Mouse (Mus musculus): ENCODE results near the gene Gnat1. TPM values are rescaled to one million over a fixed set of nuclear protein-coding genes. Genes with fewer than 3 reads are reported as not detected.

Gene Gnat1
- 1 to 10 TPM in 1 of 2 experiments, under 1 TPM in 1; 0.73 to 1.6 TPM for total RNA-seq (2021)
- long read RNA-seq, experiment 1: 0 reads
- long read RNA-seq, experiment 2: 0 reads

GRCm38 (mm10) chr9:107679501-107679900 lies at the start of gene Gnat1:
Gene Gnat1 (minus strand): TSS chr9:107679712.
- DNase-seq (ENCODE audit: low spot score in 2 of 2): no peak

DNA sequence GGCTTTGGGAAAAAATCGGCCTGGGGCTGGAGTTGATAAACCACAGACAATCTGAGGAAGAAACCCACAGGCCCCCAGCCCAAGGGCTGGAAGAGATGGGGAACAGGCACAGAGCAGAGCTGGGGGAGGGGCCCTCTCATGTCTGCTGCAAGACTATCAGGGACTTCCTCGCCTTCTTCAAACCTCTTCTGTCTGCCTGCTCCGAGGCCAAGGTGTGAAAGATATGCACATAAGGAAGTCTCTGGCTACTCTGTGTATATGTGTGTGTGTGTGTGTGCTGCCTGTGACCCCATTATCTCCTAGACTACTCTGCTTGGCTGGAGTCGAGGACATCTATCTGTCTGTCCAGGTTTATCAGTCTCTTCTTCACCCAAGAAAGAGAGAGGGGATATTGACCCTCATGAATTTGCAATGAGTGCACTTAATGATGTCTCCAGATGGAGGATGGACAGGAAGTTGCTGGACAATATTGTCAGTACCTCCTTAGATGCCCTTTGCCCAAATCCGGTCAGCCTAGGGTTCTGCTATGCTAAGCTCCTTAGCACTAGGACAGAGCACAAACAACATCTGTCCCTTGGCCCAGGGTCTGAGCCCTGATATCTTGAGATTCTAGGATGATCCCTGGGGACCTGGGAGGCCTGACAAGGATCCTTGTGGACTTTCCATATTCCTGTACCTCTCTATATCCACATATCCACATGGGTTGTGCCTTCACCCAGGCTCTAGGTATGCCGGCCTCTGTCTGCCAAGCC lies 49.6 kb upstream of the Gnat1 start:
- no peak for DNase-seq (ENCODE audit: low spot score in 2 of 2)

- no peak for DNase-seq (ENCODE audit: low spot score in 2 of 2)
Observed at GRCm38 (mm10) chr9:107727041-107727440, 47.5 kb upstream of the Gnat1 start.

DNA sequence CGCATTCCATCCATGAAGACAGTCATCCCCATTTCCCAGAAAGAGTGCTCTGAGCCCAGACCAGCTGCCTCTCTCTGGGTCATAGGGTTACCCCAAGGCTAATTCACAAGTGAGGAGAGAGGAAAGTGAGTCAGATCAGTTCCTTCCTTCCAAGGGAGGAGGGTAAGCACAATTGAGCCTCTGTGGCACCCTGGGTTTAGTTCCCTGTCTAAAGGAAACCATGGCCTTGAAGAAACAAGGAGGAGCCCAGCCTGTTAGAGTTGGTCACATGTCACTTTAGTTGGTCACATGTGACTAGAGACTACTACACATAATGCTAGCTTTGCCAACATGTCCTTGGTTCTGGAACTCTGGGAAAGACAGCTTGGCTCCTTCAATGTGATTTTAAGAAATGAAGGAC lies 45.3 kb upstream of the Gnat1 start:
- no peak for DNase-seq (ENCODE audit: low spot score in 2 of 2)

DNA sequence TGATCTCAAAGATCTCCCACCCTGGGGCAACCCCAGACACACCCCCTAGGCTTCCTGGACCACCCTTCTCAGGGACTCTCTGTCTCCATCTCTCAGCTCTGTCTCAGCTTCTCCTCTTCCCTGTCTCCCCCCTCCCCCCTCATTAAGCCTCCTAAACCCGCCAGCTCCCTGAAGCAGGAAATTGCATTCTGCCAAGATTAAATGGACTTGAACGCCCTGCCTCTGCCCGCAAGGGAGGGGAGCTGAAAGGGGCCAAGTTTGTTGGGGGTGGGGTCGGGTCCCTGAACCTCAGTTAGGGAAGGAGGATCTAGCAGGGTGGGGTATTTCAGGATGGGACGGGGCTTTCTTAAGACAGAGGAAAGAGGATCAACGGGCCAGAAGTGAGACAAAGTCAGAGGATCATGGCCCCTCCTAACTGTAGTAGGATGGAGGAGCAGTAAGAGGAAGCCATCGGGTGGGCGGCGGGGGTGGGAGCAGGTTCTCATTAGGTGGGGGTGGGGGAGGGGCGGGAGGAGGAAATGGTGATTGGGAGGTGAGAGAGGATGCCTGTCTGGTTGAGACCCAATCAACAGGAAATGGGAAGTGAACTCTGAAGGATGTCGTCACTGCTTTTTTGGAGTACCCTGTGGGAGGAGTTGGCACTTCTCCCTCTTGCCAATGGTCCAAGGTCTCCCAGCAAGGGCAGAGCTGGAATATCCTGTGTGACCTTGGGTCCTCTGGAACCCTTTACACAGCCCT lies 44.5 kb upstream of the Gnat1 start:
- DNase-seq (ENCODE audit: low spot score in 2 of 2): no peak

DNA sequence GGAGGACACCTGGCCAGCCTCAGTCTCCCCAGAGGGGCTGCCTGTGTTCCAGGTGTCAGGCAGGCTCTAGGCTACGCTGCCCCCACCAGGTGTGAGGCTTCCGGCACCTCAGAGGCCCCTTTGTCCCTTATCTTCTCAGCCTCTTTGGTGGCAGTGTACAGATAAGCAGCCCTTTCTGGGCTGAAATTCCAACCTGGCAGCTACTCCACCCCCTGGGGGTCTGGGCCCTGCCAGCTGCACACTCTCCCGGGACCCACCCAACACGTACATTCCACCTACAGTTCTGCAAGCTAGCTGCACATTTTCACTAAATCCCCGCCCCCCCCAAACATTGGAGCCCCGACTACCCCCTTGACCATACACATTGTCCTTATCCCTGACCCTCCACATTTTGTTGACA lies 43.8 kb upstream of the Gnat1 start:
- DNase-seq (ENCODE audit: low spot score in 2 of 2): no peak

- no peak for DNase-seq (ENCODE audit: low spot score in 2 of 2)
Observed at GRCm38 (mm10) chr9:107718781-107719540, 39.4 kb upstream of the Gnat1 start.

GRCm38 (mm10) chr9:107716951-107717350 lies 37.4 kb upstream of the Gnat1 start:
- no peak for DNase-seq (ENCODE audit: low spot score in 2 of 2)

DNA sequence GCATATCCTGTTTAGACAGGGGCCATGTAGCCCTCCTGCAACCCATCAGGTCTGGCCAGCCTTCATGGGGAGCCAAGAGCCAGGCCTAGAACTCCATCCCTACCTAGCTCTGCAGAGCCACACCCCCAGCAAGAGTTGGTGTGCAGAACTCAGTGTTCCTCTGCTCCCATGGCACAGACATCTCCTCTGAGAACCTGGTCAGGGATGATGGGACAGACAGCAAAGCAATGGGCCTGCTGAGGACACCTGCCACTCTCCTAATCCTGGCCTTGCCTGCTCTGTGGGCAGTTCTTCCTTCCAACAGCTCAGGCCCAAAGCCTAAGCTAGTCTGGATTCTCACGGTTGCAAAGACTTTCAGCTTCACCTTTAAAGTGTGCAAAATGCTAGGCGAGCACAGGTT lies 36.1 kb upstream of the Gnat1 start:
- no peak for DNase-seq (ENCODE audit: low spot score in 2 of 2)

DNA sequence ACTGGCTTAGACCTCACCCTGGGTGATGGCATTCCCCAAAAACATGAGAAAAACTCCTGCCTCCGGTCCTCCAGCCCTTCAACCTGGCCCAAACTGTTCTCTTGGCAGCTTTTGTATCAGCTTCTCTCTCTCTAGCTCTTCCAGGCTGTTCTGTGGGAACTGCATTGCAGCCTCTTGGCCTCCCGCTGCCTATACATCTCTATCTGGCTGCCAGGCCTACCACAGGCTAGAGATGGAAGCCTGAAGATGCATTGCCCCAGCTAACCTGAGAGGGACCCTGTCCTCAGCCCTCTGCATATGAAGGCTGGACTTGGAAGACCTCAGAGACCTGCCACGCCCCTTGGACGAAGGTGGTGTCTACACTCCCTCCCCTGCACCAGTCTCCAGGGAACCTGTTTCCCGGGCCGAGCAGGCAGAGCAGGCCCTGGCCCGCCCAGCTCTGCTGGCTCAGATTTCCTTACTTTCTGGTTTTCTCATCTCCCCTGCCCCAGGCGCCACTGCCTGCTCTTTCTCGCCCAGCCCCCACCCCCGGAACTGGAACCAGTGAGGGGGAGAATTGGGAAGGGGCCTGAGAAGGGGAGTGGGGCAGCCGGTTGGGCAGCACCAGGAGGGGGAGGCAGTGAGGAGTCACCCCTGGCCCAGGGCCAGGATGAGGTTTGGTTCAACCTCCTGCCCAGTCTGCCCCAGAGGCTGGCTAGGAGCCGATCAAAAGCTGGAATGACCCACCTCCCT lies 34.9 kb upstream of the Gnat1 start:
- DNase-seq (ENCODE audit: low spot score in 2 of 2): no peak

DNA sequence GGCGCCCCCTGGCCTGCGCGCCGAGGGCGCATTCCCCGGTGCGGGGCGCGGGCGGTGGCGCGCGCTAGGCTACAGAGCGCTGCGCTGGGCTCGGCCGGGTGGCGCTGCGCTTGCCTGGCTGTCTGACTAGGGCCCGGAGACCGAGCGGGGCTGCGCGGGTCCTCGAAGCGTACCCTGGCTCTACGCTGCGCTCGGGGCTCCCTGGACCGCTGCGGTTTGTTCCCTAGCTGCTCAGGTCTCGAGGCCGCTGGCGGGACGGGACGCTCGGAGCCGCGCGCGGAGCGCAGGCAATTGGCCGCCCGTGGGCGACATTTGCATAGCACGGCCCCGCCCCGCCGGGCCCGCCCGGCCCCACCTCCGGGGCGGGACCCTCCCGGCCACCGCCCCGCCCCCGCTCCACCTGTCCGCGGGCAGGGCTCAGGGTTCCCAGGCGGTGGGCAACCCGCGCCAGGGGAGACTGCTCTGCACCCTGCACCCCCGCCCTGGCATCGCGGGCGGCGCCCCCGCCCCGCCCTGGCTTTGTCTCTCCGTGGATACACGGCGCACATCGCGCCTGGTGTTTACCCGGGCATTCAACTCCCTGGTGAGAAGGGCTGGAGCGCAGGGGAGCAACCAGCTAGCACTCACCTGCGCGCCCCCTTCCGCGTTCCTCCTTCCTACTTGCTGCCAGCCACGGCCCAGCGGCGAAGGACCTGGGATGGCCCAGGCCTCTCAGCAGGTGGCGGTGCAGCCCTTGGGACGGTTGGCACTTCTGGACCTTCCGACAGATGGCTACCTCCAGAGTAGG lies 30.4 kb upstream of the Gnat1 start, which contains the start of gene Sema3f:
Gene Sema3f, minus strand, starts transcription at position 779 of the 787 bp plus-strand sequence.
- DNase-seq (ENCODE audit: low spot score in 2 of 2): peak; percentile 46 to 58

GRCm38 (mm10) chr9:107709096-107709696 lies 29.7 kb upstream of the Gnat1 start:
- no peak for DNase-seq (ENCODE audit: low spot score in 2 of 2)

- no peak for DNase-seq (ENCODE audit: low spot score in 2 of 2)
Observed at GRCm38 (mm10) chr9:107708439-107709095, 29.1 kb upstream of the Gnat1 start.

DNA sequence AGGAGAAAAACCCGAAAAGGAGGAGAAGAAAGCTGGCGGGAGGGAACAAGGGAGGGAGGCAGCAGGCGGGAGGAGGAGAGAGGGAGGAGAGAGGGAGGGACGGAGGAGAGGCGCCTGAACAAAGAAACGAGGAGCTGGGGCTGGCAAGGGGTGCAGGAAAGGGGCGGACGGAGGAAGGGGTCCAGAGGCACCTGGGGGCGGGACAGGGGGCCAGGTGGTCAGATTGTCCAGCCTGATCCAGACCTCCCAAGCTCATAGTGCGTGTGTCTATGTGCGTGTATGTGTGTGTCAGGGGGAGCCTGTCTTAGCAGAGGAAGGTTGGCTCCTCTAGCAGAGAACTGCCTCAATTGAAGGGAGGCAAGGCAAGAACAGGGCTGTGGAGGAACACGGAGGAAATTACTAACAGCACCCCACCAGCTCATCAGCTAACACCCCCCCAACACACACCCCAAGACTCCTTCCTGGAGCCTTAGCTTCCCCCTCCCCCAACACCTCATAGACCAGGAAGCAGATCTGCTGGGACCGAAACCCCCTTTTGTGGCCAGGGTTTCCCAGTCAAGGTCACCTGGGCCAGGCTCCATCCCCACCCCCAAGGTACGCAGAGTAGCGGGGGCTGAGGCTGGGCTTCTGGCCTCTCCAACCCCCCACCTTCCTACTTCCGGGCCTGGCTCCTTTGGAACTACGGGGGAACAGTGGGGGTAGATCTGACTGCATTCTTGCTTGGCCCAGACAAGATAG lies 28.4 kb upstream of the Gnat1 start:
- no peak for DNase-seq (ENCODE audit: low spot score in 2 of 2)

GRCm38 (mm10) chr9:107706781-107707211 lies 27.3 kb upstream of the Gnat1 start:
- no peak for DNase-seq (ENCODE audit: low spot score in 2 of 2)

DNA sequence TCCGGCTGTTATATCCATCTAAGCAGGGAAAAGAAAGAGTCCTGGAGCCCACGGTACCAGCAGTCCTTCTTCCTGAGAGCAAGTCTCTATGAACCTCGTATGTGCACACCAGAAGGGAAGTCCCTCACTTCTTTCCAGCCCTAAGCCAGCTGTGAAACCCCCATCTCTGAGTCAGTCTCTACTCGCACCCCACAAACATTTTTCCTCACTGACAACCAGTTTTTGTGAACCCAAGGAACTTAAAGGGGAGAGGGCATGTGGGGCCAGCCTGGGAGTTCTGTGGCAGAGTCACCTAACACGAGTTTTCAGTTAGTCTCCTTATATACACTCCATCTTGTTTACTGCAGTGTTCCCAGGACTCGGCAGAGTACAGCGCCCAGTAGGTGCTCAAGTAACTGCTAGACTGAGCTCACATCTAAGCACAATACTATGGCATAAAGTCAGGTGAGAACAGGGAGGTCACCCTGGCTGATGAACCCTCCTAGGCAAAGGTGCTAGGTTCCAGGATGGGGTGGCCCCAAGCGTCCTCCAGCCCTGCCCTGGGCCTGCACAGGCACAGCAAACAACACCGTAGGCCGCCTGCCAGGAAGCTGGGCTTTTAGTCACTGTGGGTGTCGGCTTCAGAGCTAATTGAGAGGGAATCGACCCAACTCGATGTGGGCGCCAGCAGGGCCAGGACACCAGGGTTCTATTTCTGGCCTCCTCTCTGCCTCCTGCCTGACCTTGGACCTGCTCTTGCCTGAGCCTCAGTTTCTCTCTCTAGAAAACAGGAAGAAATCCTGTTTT lies 24.0 kb upstream of the Gnat1 start:
- DNase-seq (ENCODE audit: low spot score in 2 of 2): no peak

- DNase-seq (ENCODE audit: low spot score in 2 of 2): no peak
Observed at GRCm38 (mm10) chr9:107702606-107703185, 23.2 kb upstream of the Gnat1 start.

Data from adrenal gland, postnatal 4 days (tissue).